Mouse (Mus musculus) adrenal gland, postnatal 36 days (tissue): Measurements from ENCODE around the gene Slc35d2. TPM values are rescaled to one million over a fixed set of nuclear protein-coding genes. Genes with fewer than 3 reads are reported as not detected.
A peak's percentile ranks its signal among the peaks of the same experiment; 100 is the strongest.

Source experiments
- DNase-seq, 2 experiments: peaks; one replicate each; pipeline ENCODE4 v3.0.0; 2021; ENCODE audit warnings: mixed read lengths in 1 of 2
- long read RNA-seq, 2 experiments: library from polyadenylated mRNA; stranded (forward); transcript quantifications; one replicate each; pipeline ENCODE4 v2.0.0; 2021; ENCODE audit warnings: borderline sequencing depth in 2 of 2
- total RNA-seq, 2 experiments: library from RNA; stranded (reverse); gene quantifications; 2 replicates each; pipeline ENCODE4 v1.2.3; 2021

The Slc35d2 gene
- 1 to 10 TPM; 5.9 to 7.8 TPM for total RNA-seq
- long read RNA-seq, experiment 1, transcript Slc35d2-201 (12 exons, 2,303 nt) = major isoform, 9 of 16 reads
- long read RNA-seq, experiment 1, partial matches to known transcripts = 0 of 16 reads
- long read RNA-seq, experiment 1, other reads (novel, unspliced or antisense) = 5 of 16 reads
- long read RNA-seq, experiment 2, transcript Slc35d2-201 (12 exons, 2,303 nt) = major isoform, 6 of 7 reads
- long read RNA-seq, experiment 2, partial matches to known transcripts = 0 of 7 reads
- long read RNA-seq, experiment 2, other reads (novel, unspliced or antisense) = 1 of 7 reads

DNA sequence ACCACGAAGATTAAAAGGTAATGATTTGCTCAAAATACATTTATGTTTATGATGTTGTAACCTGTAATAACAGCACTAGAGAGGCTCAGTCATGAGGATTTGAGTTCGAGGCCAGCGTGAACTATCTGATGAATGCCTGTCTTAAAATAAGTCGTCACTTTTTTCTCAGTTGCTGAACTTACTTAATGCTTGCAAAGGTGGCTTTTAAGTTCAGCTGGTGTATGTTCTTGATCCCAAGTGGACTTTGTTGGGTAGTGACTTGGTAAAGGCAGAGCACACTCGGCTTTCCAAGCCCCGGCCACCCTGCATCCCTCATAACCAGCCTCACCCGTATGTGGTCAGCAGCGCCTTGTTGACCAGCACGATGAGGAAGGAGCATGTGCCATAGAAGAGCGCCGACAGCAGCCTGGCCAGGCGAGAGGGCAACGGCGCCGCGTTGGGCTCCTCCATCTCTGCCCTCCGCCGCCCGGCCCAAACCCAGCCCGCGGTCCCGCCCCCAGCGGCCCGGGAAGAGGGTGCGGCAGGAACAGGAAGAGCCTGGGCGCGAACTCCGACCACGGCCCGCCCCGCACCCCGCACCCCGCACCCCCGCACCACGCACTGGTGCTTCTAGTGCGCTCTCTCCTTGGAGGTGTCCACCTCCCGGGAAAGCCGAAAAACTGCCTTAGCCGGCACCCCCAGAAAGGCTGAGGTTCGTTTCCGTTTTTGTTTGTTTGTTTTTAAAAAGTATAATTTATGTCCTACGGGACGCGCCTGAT lies at the start of gene Slc35d2:
Slc35d2 (minus strand) TSS at position 511 of the 758 bp plus-strand sequence.
- peak; percentile 84 to 93 for DNase-seq

DNA sequence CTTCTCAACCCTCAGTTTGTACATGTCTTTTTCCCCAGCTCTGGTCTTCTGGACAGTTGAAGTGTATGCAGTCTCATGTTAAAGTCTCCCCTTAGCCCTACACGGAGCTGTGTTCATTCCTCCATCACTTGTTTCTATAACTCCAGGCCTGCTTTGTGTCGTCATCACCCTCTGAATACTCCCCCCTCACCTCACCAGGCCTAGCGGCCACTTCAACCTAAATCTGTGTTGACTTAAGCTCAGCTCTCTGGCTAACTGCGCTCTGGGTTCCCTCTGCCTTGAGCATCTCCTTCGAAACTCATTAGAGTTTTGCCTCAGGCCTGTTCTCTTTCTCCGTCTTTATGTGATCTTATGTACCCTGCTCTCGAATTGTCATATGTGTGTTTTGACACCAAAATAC lies 48.8 kb upstream of the Slc35d2 start:
- no peak for DNase-seq

DNA sequence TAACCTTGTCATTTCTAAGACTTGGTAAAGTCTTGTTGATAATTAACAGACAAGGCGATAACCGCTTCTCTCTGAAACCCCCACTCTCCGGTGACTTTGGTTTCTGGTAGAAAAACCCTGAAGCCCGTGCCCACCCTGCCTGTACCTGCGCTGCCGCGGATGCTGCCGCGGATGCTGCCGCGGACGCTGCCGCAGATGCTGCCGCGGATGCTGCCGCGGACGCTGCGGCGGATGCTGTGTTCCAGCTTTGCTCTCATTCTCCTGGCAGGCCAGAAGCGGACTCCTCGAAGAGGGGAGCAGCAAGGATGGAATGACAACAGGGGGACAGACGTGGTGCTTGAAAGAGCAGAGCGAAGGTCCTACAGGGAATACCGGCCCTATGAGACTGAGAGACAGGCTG lies 40.6 kb upstream of the Slc35d2 start:
- DNase-seq = no peak

DNA sequence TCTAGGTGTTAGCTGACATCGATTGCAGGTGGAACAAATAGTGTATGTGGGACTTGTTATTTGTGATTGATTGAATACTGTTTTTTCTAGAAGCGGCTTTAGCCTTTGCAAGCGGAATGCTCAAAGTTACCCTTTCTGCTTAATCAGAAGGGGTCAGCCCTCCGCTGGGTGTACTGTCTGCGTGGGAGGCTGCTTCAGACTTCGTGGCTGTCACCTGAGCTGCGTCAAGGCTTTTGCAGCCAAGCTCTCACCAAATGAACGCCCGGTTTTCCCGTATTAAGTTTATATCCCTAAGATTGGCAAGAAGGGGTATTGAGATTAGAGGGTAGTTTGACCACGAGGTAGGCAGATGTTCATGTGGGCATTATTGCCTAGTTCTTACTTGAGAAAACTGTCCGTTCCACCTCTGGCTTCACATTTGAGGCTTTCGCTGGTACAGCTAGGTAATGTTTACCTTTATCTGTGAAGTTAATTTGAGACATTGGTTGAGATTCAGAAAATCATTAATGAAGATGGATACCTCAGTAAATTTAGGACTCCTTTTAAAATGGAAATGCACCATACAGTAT lies 34.1 kb upstream of the Slc35d2 start:
- DNase-seq = no peak

DNA sequence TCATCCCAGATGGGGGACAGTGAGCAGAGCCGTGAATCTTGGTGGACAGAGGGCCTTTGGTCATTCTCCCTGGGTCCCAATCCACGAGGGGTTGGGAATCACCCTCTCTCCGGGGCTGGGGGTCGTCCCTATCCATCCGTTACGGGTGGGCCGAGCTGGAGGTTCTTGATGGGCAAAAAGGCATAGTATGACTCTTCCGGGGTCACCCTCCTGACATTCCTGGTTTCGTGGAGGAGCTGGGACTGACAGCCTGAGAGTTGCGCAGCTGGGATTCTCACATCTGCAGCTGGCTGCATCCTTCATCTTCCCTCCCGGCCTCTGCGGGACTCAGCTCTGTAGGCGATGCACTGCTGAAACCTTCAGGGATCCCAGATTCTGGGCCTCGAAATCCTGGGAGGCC lies 33.5 kb upstream of the Slc35d2 start:
- peak in 1 of 2 experiments; percentile 26 for DNase-seq

DNA sequence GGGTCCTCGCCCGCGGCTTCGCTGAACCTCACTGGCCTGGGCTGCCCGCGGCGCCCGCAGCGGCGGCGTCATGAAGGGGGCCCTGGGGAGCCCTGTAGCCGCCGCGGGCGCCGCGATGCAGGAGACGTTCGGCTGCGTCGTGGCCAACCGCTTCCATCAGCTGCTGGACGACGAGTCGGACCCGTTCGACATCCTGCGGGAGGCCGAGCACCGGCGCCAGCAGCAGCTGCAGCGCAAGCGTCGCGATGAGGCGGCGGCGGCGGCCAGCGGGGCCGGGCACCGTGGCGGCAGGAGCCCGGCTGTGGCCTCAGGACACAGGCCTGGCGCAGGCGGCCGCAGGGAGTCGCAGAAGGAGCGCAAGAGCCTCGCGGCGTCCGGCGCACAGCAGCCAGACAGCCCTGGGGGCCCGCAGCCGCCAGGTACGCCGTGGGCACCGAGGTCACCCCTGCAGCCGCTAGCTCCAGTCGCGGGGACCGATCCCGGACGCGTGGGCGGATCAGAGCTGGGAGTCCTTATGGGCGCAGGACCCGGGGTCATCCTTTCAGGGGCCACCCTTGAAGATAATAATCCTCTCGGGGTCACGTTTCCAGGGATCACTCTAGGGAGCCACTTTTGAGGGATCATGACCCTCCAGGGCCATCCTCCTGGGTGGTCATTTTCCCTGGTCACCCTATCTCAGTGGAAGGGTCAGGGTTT lies 32.9 kb upstream of the Slc35d2 start:
- DNase-seq = no peak

DNA sequence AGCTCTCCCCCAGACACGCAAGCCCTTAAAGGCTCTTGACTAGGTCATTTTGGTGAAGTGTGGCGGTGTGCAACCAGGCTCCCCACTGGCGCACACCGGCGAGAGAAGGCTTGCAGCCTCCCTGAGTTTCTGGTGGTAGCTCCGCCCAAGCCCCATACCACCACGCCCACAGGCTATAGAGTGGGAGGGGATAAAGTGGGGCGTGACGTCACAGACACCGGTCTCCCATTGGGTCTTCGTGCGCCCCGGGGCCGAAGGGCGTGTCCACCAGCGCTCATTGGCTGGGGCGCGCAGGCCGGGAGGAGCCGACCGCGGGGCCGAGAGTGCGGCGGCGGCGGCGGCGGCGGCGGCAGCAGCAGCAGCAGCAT lies 32.4 kb upstream of the Slc35d2 start, which contains the start of gene Habp4:
Habp4 (plus strand) TSS at position 277 of the 368 bp plus-strand sequence.
- DNase-seq = peak; percentile 99

DNA sequence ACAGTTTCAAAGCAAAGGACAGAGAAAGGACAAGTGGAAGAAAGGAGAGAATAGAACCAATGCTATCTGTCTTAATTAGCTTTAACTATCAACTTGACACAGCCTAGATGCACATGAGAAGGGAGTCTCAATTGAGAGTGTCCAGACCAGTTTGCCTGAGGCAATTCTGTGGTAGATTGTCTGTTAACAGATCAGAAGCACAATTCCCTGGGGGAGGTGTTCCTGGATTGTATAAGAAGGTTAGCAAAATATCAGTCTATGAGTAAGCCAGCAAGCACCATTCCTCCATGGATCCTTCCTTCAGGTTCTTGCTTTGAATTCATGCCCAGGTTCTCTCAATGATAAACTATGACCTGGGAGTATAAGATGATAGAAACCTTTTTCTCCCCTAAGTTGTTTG lies 27.8 kb upstream of the Slc35d2 start:
- no peak for DNase-seq

DNA sequence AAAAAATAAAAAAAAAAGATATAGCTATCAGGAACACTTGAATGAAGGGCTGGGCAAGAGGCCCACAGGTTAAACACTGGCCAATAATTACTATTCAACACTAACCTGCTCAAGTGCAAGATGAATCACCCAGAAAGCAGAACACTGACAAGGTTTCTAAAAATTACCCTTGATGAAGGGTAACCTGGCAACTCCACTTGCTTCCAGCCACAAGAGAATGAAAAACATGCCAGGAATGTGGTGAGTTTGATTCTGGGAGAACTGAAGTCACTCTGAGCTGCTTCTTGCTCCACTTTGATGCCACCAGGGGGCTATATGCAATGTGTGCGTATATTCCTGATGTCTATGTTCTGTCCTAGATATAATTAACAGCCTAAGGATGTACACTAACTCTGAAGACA lies 26.0 kb upstream of the Slc35d2 start:
- no peak for DNase-seq

DNA sequence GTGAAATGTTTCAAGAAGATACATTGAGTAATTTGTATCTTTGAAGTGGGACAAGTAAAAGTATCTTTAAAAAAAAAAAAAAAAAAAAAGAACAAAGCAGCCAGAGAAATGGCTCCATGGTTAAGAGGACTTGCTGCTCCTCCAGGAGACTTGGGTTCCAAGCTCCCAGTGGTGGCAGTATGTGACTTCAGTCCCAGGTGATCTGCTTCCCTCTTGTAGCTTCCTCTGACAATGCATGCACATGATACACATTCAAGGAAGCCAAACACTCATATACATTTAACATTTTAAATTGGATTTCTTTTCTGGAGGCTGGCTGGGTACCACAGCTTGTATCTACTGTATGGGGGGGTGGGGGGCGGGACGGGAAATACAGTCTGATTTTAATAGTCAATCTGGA lies 25.5 kb upstream of the Slc35d2 start:
- no peak for DNase-seq

DNA sequence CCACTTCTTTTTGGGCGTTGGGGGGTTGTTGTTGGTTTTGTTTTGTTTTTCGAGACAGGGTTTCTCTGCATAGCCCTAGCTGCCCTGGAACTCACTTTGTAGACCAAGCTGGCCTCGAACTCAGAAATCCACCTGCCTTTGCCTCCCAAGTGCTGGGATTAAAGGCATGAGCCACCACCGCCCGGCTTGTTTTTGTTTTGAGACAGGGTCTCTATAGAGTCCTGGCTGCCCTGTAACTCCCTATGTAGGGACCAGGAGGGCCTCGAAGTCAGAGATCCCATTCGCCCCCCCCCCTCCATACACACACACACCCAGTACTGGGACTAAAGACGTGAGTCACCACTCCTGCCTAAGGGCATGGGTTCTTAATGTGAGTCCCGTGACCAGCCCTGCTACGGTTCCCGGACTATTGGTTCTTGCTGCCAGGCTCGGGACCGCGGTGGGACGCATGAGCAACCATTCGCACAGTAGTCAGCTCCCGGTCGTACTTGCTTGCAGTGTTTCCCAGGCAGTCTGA lies 24.6 kb upstream of the Slc35d2 start:
- DNase-seq = peak; percentile 75 to 76

DNA sequence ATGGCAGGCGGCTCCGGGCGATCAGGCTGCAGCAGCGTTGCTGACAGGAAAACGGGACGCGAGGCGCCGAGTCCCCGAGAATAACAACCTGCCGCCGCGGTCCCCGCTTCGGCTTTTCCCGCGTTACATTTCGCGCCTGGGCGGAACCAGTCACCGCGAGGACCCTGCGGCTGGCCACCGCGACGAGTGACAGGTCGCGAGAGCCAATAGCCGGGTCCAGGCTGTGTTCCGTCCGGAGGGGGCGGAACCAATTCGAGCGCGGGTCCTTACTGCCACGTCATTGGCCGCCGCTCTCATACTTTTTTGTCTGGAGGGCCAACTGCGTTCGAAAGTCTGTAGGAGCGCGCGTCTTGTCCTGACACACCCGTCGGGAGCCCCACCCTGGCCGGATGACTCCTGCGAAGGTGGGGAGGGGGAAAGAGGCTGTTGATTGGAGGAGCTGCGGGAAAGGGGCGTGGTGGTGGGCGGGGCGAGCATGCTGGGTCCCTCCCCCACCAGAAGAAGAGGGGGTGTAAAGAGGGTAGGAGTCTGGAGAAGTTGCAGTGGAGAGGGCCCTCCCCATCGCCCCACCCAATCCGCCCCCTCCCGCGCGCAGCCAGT lies 24.0 kb upstream of the Slc35d2 start, which contains the start of gene Zfp367:
Zfp367 (minus strand) TSS at position 120 of the 600 bp plus-strand sequence.
- peak; percentile 98 for DNase-seq

DNA sequence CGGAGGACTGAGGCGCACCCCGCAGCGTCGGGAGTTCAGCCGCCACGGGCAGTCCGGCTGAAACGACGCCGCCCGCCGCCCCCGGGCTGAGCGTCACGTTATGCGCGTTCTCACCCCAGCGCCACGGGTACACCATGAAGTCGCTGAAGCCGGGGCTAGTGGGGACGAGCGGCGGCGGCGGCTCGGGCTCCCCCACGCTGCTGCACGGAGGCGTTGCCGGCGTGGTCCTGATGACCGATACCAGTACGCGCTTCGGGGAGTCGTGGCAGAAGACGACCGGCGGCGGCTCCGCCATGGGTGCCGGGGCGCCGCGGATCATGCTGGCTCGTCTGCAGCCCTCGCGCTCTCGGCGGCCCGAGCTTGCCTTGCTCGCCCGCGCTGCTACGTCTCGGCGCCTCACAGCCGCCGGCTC lies 23.5 kb upstream of the Slc35d2 start:
- DNase-seq = no peak

DNA sequence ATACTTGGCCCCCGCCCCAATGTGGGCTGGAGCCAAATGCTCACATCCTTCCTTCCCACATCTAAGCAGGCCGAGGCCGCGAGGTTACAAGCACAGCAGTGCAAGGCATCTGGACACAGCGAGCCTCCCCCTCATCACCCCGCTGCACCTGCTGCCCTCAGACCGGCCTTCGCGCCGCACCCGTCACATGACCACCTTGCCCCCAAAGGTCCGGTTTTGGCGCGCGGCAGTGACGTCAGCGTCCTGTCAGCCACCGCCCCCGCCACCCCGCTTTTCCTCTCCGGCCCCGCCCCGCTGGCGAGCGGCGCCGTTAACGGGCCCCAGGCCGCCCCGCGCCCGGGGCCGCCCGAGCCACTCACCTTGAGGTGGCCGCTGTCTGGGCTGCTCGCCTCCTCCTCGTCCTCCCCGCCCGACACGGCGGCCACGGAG lies 23.1 kb upstream of the Slc35d2 start:
- peak; percentile 91 to 94 for DNase-seq

DNA sequence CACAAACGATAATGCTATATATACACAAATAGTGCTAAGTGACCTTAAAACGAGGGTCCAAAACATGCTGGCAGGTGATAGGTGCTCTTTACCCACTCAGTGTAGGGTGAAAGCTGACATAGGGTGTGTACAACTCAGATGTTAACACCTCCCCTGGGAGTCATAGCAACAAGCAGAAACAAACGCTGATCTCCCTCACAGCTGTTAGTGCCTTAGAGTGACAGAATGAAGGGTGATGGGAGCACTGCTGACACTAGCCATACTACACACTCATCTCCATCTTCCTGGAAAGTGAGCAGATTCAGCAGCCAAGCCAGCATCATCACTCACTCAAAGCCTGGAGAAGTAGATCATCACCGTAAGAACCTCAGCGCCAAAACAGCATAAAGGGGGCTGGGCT lies 21.0 kb upstream of the Slc35d2 start:
- no peak for DNase-seq

DNA sequence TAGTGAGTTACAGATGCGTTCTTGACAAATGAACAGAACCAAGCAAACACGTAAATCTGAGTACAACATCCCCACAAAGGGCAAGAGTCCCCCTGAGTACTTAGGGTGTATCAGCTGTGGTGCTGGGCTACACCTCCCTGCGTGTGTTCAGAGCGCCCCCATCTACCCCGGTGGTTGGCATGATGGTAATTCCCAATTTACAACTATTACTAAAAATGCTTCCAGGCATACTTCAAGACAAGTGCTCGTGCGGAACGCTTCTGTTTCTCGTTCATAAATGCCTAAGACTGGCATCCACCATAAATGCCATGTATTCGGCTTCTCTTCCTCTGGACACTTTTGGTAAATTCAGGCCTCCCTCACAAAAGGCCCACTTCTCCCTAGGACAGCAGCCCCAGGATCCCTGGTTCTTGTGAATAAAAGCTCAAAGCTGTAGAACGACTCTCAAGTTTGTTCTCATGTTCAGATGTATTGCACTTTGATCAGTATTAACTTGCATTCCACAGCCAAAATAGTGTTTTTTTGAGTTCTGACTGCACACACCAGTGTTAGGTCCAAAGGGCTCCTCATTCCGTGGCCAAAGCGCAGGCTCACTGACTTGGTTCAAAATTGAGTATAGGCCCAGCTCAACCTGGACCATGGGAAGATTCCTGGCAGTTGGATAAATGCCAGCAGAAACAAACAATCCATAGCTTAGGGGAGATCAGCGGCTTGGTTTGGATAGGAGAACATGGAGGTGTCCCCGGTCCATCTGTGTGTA lies 628 bp upstream of the Slc35d2 start:
- peak; percentile 72 to 79 for DNase-seq

DNA sequence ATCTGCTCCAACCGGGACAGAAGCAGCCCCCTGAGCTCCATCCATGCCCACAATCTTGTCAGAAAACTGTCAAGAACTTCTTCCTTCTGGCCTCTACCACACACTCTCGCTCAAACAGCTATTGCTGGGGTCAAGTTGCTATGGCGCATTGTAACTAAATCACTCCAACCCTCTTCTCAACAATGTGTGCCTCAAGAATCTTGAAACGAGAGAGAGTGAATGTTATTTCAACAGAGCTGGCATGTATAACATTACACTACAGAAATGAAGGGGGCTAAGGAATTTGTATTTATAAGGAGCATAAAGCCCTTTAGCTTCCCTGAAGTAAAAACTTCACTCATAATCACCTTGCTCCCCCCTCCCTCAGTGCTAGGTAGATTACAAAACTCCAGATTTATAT lies 2.9 kb downstream of the Slc35d2 start:
- no peak for DNase-seq

DNA sequence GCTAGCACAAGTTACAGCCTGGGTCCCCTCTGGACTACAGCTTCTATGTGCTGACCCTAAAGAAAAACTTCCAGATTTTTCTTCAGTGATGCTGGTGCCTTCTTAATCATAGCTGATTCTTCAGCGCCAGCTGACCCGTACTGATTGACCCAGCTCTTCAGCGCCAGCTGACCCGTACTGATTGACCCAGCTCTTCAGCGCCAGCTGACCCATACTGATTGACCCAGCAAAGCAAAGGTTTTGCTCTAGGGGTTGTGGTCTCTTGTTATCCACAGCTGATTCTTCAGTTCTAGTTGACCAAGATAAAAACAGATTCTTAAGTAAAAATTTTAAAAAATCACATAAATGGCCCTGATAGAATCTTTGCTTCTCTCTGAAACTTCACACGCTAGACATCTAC lies 4.3 kb downstream of the Slc35d2 start:
- no peak for DNase-seq

DNA sequence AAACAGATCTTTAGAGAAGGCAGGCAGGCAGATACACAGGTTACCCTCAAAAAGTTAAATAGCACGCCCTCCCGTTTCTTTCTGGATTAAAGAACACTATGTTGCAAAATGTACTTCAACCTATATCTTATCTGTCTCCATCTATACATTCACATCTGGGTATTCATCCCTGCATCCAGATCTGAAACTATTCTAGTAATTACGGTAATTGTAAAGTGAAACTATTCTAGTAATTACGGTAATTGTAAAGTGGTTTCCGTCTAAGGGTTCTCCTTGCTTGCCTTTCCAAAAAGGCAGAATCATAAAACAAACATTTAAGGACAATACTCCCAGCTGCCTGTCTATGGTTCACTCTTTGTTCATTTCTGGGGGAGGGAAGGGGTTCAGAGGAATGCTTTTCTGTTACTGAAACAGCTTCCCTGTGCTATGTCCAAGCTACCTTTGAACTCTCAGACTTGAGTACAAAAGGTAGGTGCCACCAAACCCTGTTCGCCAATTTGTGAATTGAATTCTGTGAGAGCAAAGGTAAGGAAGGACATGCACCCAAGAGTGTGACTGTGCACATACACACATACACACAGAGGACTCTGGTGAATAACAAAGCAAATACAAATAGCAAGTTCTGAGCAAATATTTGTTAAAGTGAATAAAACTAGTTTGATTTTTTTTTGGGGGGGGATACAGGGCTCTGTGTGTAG lies 5.5 kb downstream of the Slc35d2 start:
- no peak for DNase-seq

DNA sequence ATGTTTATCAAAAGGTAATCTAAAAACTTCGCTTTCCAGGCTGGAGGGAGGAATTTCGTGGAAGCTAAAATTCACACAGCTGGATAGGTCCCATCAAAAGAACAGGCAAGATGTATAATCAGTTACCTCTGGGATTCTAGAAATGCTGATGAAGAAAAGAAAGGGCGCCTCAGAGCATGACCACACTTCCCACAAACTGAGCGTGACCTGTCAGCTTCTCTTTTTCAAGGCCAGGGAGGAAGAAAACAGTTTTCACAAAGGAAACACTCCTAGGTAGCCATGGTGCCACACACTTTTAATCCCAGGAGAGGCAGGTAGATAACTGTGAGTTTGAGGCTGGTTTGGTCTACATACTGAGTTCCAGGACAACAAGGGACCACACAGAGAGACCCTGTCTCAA lies 8.4 kb downstream of the Slc35d2 start:
- no peak for DNase-seq

DNA sequence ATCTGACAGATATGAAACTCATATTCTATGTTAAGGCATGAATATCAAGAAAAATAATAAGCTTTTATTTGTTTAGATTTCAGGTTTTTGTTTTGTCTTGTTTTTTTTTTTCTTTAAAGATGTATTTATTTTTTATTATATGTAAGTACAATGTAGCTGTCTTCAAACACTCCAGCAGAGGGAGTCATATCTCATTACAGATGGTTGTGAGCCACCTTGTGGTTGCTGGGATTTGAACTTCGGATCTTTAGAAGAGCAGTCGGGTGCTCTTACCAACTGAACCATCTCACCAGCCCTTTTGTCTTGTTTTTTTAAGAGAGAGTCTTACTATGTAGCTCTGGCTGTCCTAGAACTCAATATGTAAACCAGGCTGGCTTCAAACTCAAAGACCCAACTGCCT lies 11.7 kb downstream of the Slc35d2 start:
- DNase-seq = no peak
